Mouse (Mus musculus) frontal cortex, postnatal 25 days (tissue): ENCODE results near the gene Ptprk.

Source experiments
- DNase-seq, 2 experiments: peaks; one replicate each; pipeline ENCODE4 v3.0.0; 2022; ENCODE audit warnings: low spot score in 2 of 2

Gene Ptprk

GRCm38 (mm10) chr10:28184675-28185074, 110.1 kb downstream of the Ptprk start:
- no peak for DNase-seq

GRCm38 (mm10) chr10:28185326-28185725, 110.7 kb downstream of the Ptprk start:
- no peak for DNase-seq

GRCm38 (mm10) chr10:28186018-28186800, 111.6 kb downstream of the Ptprk start:
- DNase-seq, result no peak

GRCm38 (mm10) chr10:28191440-28191839, 116.8 kb downstream of the Ptprk start:
- no peak for DNase-seq

GRCm38 (mm10) chr10:28193630-28194029, 119.0 kb downstream of the Ptprk start:
- DNase-seq, result no peak

- DNase-seq, result no peak
Observed at GRCm38 (mm10) chr10:28200609-28201008, 126.0 kb downstream of the Ptprk start.

GRCm38 (mm10) chr10:28209394-28209793, 134.8 kb downstream of the Ptprk start:
- no peak for DNase-seq

GRCm38 (mm10) chr10:28212083-28212482, 137.5 kb downstream of the Ptprk start:
- DNase-seq, result no peak

- no peak for DNase-seq
Observed at GRCm38 (mm10) chr10:28215153-28215552, 140.5 kb downstream of the Ptprk start.

- no peak for DNase-seq
Observed at GRCm38 (mm10) chr10:28223602-28224001, 149.0 kb downstream of the Ptprk start.

GRCm38 (mm10) chr10:28224376-28224775, 149.8 kb downstream of the Ptprk start:
- DNase-seq, result no peak

GRCm38 (mm10) chr10:28225536-28226075, 151.0 kb downstream of the Ptprk start:
- DNase-seq, result no peak

- DNase-seq, result no peak
Observed at GRCm38 (mm10) chr10:28227732-28228131, 153.1 kb downstream of the Ptprk start.

- DNase-seq, result no peak
Observed at GRCm38 (mm10) chr10:28228208-28228607, 153.6 kb downstream of the Ptprk start.

GRCm38 (mm10) chr10:28232273-28233167, 157.9 kb downstream of the Ptprk start:
- no peak for DNase-seq

- no peak for DNase-seq
Observed at GRCm38 (mm10) chr10:28249047-28249446, 174.4 kb downstream of the Ptprk start.

GRCm38 (mm10) chr10:28251385-28251784, 176.8 kb downstream of the Ptprk start:
- no peak for DNase-seq

- DNase-seq, result no peak
Observed at GRCm38 (mm10) chr10:28260651-28261050, 186.0 kb downstream of the Ptprk start.

- DNase-seq, result no peak
Observed at GRCm38 (mm10) chr10:28262159-28262558, 187.5 kb downstream of the Ptprk start.

GRCm38 (mm10) chr10:28263546-28263945, 188.9 kb downstream of the Ptprk start:
- DNase-seq, result no peak

- DNase-seq, result no peak
Observed at GRCm38 (mm10) chr10:28270273-28270672, 195.7 kb downstream of the Ptprk start.
